Mouse (Mus musculus) cerebellum, adult 9-11 months (tissue): Measurements from ENCODE around the gene Abhd6.

Experiments
- DNase-seq: peaks from one replicate; pipeline ENCODE4 v3.0.0; 2022

The Abhd6 gene

GRCm38 (mm10) chr14:8034561-8034960 is 31.9 kb downstream of the Abhd6 start:
- DNase-seq, result no peak

GRCm38 (mm10) chr14:8035951-8036350 is 33.2 kb downstream of the Abhd6 start:
- DNase-seq, result no peak

- DNase-seq, result no peak
These were observed 33.7 kb downstream of the Abhd6 start for GRCm38 (mm10) chr14:8036406-8036805.

GRCm38 (mm10) chr14:8038150-8038549 is 35.4 kb downstream of the Abhd6 start:
- DNase-seq, result no peak

- DNase-seq, result peak; percentile 84
These were observed 36.2 kb downstream of the Abhd6 start for GRCm38 (mm10) chr14:8038791-8039448.

DNA sequence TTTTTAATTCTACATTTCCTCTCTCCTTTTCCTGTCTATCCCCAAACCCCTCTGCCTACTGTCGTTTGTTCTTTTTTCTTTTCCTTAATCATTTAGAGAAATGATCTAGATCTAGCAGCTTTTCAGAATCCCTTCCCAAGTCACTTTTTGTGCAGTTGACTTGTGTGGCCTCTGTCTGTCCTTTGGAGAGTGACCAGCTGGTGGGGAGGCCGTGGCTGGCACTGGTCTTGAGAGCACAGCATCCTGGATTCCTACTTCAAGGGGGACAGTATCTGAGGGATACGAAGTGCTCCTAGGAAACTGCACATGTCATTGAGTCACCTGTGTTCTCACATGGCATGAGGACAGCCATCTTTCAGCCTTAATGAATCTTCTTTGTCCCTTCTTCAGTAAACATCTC is 37.5 kb downstream of the Abhd6 start:
- no peak for DNase-seq

- no peak for DNase-seq
These were observed 38.4 kb downstream of the Abhd6 start for GRCm38 (mm10) chr14:8040911-8041678.

DNA sequence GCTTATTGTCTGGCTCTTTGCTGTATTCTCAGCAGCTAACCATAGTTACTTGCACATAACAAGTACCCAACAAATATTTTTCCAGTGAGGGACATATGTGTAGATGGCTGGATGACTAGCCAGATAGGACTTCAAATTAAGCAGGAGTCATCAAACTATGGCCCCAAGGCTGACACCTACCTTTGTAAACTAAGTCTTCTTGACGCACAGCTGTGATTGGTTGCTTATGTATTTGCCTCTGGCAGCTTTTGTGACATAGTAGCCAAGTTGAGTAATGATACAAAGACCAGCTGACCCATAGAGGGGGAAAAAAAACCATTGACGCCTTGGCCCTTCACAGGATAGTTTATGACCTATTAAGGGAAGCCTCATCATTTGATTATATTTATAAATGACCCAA is 39.4 kb downstream of the Abhd6 start:
- DNase-seq, result no peak

- no peak for DNase-seq
These were observed 39.9 kb downstream of the Abhd6 start for GRCm38 (mm10) chr14:8042577-8042976.

GRCm38 (mm10) chr14:8044330-8044729 is 41.6 kb downstream of the Abhd6 start:
- no peak for DNase-seq

- DNase-seq, result no peak
These were observed 42.1 kb downstream of the Abhd6 start for GRCm38 (mm10) chr14:8044786-8045185.

- no peak for DNase-seq
These were observed 42.6 kb downstream of the Abhd6 start for GRCm38 (mm10) chr14:8045187-8045846.

DNA sequence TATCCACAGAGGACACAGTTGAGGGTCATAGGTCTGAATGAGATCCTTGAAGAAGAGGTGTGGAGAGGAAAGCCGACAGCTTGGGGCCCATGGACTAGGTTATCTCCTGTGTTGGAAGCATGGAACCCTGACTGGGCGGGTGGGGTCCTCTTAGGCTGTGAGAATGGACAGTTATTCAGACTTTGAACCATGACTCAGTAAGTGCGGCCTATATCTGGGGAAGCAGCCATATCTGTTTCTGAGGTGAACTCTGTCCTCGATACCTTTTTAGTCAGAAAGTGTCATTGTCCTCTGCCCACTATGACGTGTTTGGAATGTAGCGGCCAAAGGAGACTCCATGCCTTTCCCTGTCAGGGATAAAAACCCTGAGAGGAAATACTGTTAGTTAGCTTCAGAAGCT is 44.1 kb downstream of the Abhd6 start:
- no peak for DNase-seq

DNA sequence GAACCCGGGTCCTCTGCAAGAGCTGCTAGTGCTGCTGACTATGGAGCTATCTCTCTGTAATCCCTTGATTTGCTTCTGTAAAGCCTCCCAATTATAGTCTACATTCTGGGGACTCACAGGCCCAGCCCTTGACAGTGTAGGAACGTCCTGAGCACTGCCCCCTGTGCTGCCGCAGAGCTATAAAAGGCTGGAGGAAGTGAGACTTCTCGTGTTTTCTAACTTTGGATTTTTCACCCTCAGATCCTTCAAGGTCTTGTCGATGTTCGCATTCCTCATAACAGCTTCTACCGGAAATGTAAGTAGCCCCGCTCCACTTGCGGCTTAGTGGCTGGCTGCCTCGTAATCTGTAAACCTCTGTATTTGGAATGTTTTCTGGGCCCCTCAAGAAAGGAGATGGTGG is 46.6 kb downstream of the Abhd6 start:
- no peak for DNase-seq

DNA sequence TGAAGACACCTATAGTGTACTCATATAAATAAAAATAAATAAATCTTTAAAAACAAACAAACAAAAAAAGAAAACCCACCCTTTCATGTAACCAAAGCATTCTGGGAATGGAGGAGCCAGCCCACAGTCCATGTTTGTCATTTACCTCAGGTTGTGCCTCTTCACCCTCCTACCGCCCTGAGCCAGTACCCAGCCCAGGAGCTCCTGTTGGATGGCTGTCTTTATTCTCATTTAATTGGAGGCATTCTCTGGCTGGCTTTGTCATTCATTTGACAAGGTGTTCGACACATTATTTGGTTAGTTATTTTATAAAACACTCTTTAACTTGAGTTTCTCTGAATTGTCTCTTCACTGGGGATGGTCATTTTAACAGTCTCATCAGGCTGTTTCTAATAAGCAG is 49.2 kb downstream of the Abhd6 start:
- DNase-seq, result no peak

- no peak for DNase-seq
These were observed 50.0 kb downstream of the Abhd6 start for GRCm38 (mm10) chr14:8052661-8053060.

GRCm38 (mm10) chr14:8054310-8055102 is 51.8 kb downstream of the Abhd6 start:
- no peak for DNase-seq

GRCm38 (mm10) chr14:8056076-8056475 is 53.4 kb downstream of the Abhd6 start:
- DNase-seq, result no peak

- no peak for DNase-seq
These were observed 57.2 kb downstream of the Abhd6 start for GRCm38 (mm10) chr14:8059938-8060337.

DNA sequence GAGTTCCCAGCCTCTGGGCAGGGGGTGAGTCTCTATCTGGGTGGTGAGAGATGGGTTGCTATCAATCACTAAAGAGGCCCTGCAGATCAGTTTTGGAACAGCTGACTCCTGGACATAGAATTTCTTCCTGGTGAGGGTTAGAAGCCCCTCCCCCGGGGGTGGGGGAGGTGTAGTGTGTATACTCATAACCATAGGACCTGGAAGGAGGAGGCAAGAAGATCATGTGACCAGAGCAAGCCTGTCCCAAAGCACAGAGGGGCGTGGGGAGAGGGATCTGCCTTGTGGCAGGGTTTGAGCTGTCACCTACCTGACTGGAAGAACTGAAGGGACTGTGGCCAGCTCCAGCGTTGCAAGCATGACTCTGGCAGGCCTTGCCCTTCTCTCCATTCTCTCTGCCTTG is 59.4 kb downstream of the Abhd6 start:
- no peak for DNase-seq

GRCm38 (mm10) chr14:8062537-8063301 is 60.0 kb downstream of the Abhd6 start:
- DNase-seq, result no peak
